Mouse (Mus musculus) limb, embryonic 14.5 days (tissue): ENCODE data around the gene 1700013H16Rik. TPM values are rescaled to one million over a fixed set of nuclear protein-coding genes. Genes with fewer than 3 reads are reported as not detected.

ENCODE experiments used
- ATAC-seq: fragments of 200-750 bp; cut with Nextera tagmentation; 2 replicates; pipeline ENCODE4 v1.8.0; 2017; ENCODE audit warnings: low read depth, moderate number of reproducible peaks, moderate TSS enrichment; ENCODE audit not compliant: low FRiP score
- DNase-seq: peaks from one replicate; pipeline ENCODE4 v3.0.0-alpha.2; 2015; ENCODE audit warnings: low spot score
- H3K27ac ChIP-seq: fragments of 300-500 bp; sonication (generic); replicated peaks from 2 replicates; pipeline ENCODE4 v1.5.1; 2014; ENCODE audit warnings: low read depth, mild to moderate bottlenecking, low read length, moderate library complexity, mixed read lengths
- H3K27me3 ChIP-seq: fragments of 300-500 bp; sonication (generic); 2 replicates; pipeline ENCODE4 v1.6.1; 2014; ENCODE audit warnings: low read length, mixed read lengths; ENCODE audit not compliant: control insufficient read depth, insufficient read depth
- H3K36me3 ChIP-seq: fragments of 300-500 bp; sonication (generic); 2 replicates; pipeline ENCODE4 v1.6.1; 2014; ENCODE audit warnings: mild to moderate bottlenecking, low read length, moderate library complexity, mixed read lengths; ENCODE audit not compliant: control insufficient read depth, insufficient read depth
- H3K4me1 ChIP-seq: fragments of 300-500 bp; sonication (generic); 2 replicates; pipeline ENCODE4 v1.6.1; 2014; ENCODE audit warnings: antibody characterized with exemption, low read length, mixed read lengths; ENCODE audit not compliant: control insufficient read depth, insufficient read depth
- H3K4me2 ChIP-seq: fragments of 300-500 bp; sonication (generic); replicated peaks from 2 replicates; pipeline ENCODE4 v1.6.1; 2014; ENCODE audit warnings: low read depth, mild to moderate bottlenecking, low read length, moderate library complexity; ENCODE audit not compliant: severe bottlenecking
- H3K4me3 ChIP-seq: fragments of 300-500 bp; sonication (generic); replicated peaks from 2 replicates; pipeline ENCODE4 v1.5.1; 2014; ENCODE audit warnings: low read length
- H3K9ac ChIP-seq: fragments of 300-500 bp; sonication (generic); 2 replicates; pipeline ENCODE4 v1.6.1; 2014; ENCODE audit warnings: mild to moderate bottlenecking, low read depth, low read length, moderate library complexity; ENCODE audit not compliant: severe bottlenecking
- H3K9me3 ChIP-seq: fragments of 300-500 bp; sonication (generic); 2 replicates; pipeline ENCODE4 v1.6.1; 2016; ENCODE audit warnings: low read length; ENCODE audit not compliant: control insufficient read depth
- POLR2A ChIP-seq: fragments of 200-500 bp; IDR thresholded peaks from 2 replicates; pipeline ENCODE4 v1.8.0; 2012; ENCODE audit warnings: inconsistent platforms, mild to moderate bottlenecking, moderate library complexity, borderline replicate concordance; ENCODE audit not compliant: insufficient read depth, insufficient read length; ENCODE audit errors: extremely low read depth
- WGBS: fragments of 180-500 bp; shearing (Covaris S2); extraction: QIAGEN DNeasy Blood & Tissue Kit; methylation state at CpG from one replicate; pipeline ENCODE4 v1.1.7; 2014; 5-methylcytosine and 5-hydroxymethylcytosine counted together
- polyA plus RNA-seq, 2 experiments: library from polyadenylated mRNA; depleted of rRNA in 1 of 2; stranded (reverse) in 1 of 2; unstranded in 1 of 2; fragments of >200 nt; fragmentation: Nextera tagmentation in 1 of 2; extraction: Ambion mirVana in 1 of 2; gene quantifications; 2 replicates each; pipeline versions ENCODE4 v1.2.1 to v1.2.3; 2012 to 2014

1700013H16Rik gene
- polyA plus RNA-seq, 2 experiments = not detected

- ATAC-seq = no peak
- no peak overlapping the region for H3K4me2 ChIP-seq
Measured at GRCm38 (mm10) chrX:53694008-53694777, 63.4 kb downstream of the 1700013H16Rik start.

GRCm38 (mm10) chrX:53693141-53693540 is 64.5 kb downstream of the 1700013H16Rik start:
- DNase-seq = no peak
- TF ChIP-seq POLR2A = no peak
- no peak overlapping the region for H3K27ac ChIP-seq
- no peaks in the 10 kb centered on the region for H3K27me3 ChIP-seq
- no peaks in the 10 kb centered on the region for H3K36me3 ChIP-seq
- WGBS = 73% methylated on average over 2 of the region's 2 CpGs
- no peak overlapping the region for H3K4me3 ChIP-seq
- H3K4me1 ChIP-seq = no peaks in the 10 kb centered on the region
- no peak for ATAC-seq
- H3K9ac ChIP-seq = no peak overlapping the region
- no peak overlapping the region for H3K4me2 ChIP-seq
- H3K9me3 ChIP-seq = no peaks in the 10 kb centered on the region

More at GRCm38 (mm10) chrX:53694008-53694777, 63.4 kb downstream of the 1700013H16Rik start:
- no peak overlapping the region for H3K9ac ChIP-seq
- no peaks in the 10 kb centered on the region for H3K4me1 ChIP-seq
- DNase-seq = no peak
- 80% methylated on average over 9 of the region's 9 CpGs for WGBS
- no peak for TF ChIP-seq POLR2A
- no peaks in the 10 kb centered on the region for H3K9me3 ChIP-seq
- no peak overlapping the region for H3K27ac ChIP-seq
- H3K36me3 ChIP-seq = no peaks in the 10 kb centered on the region
- no peak overlapping the region for H3K4me3 ChIP-seq
- H3K27me3 ChIP-seq = no peaks in the 10 kb centered on the region

Other genes with a start within 250 kb of the 1700013H16Rik start
- 53.2 and 54.6 TPM in 2 replicates for gene Rtl8c, start 149.8 kb downstream of the 1700013H16Rik start, polyA plus RNA-seq (2012; rRNA removed)
- gene Rtl8c, start 149.8 kb downstream of the 1700013H16Rik start, polyA plus RNA-seq (2014; fragmentation: Nextera tagmentation; extraction: Ambion mirVana) = 60.1 and 60.7 TPM in 2 replicates
- gene Gm14597, start 148.9 kb downstream of the 1700013H16Rik start, polyA plus RNA-seq (2012; rRNA removed) = not detected in 2 replicates
- gene Gm14597, start 148.9 kb downstream of the 1700013H16Rik start, polyA plus RNA-seq (2014; fragmentation: Nextera tagmentation; extraction: Ambion mirVana) = not detected in 2 replicates
- 99.8 and 135 TPM in 2 replicates for gene Rtl8a, start 114.1 kb downstream of the 1700013H16Rik start, polyA plus RNA-seq (2012; rRNA removed)
- gene Rtl8a, start 114.1 kb downstream of the 1700013H16Rik start, polyA plus RNA-seq (2014; fragmentation: Nextera tagmentation; extraction: Ambion mirVana) = 71.3 and 71.4 TPM in 2 replicates
- gene Rtl8b, start 87.4 kb downstream of the 1700013H16Rik start, polyA plus RNA-seq (2012; rRNA removed) = 117 and 144 TPM in 2 replicates
- gene Rtl8b, start 87.4 kb downstream of the 1700013H16Rik start, polyA plus RNA-seq (2014; fragmentation: Nextera tagmentation; extraction: Ambion mirVana) = 66.0 and 69.5 TPM in 2 replicates
- 0.17 and 0.31 TPM in 2 replicates for gene 4930502E18Rik, start 33.0 kb downstream of the 1700013H16Rik start, polyA plus RNA-seq (2012; rRNA removed)
- gene 4930502E18Rik, start 33.0 kb downstream of the 1700013H16Rik start, polyA plus RNA-seq (2014; fragmentation: Nextera tagmentation; extraction: Ambion mirVana) = 0.26 and 0.36 TPM in 2 replicates
- gene Zfp36l3, start 18.6 kb upstream of the 1700013H16Rik start, polyA plus RNA-seq (2012; rRNA removed) = 0.09 and 0.10 TPM in 2 replicates
- not detected in 2 replicates for gene Zfp36l3, start 18.6 kb upstream of the 1700013H16Rik start, polyA plus RNA-seq (2014; fragmentation: Nextera tagmentation; extraction: Ambion mirVana)
- gene Xlr, start 39.9 kb upstream of the 1700013H16Rik start, polyA plus RNA-seq (2012; rRNA removed) = 0.39 and 0.65 TPM in 2 replicates
- gene Xlr, start 39.9 kb upstream of the 1700013H16Rik start, polyA plus RNA-seq (2014; fragmentation: Nextera tagmentation; extraction: Ambion mirVana) = 1.0 and 1.2 TPM in 2 replicates